Mouse (Mus musculus) left cerebral cortex, adult 2 months (tissue): ENCODE data around the gene Hspa4l. TPM values are rescaled to one million over a fixed set of nuclear protein-coding genes. Genes with fewer than 3 reads are reported as not detected.
"Not testable (repeated sequence)": the region's sequence is repeated elsewhere in the genome, so short reads cannot be mapped to it uniquely, and the experiment has no call there.

Experiments used
- DNase-seq, 2 experiments: peaks; one replicate each; pipeline ENCODE4 v3.0.0; 2021 to 2022; ENCODE audit warnings: low spot score in 2 of 2, mixed read lengths in 1 of 2; ENCODE audit errors: extremely low spot score in 1 of 2
- H3K27ac ChIP-seq: fragments of 200-600 bp; 2 replicates; pipeline ENCODE4 v1.8.1; 2022
- H3K4me3 ChIP-seq: fragments of 200-600 bp; 2 replicates; pipeline ENCODE4 v1.8.1; 2022
- CTCF ChIP-seq: fragments of 200-600 bp; IDR thresholded peaks from 2 replicates; pipeline ENCODE4 v1.8.1; 2022; ENCODE audit warnings: antibody characterized with exemption, mild to moderate bottlenecking, moderate library complexity
- intact Hi-C: fragments of 180-260 bp; cut with DNase I; formaldehyde crosslinking; loops from one replicate; pipeline ENCODE4 v1.15.1; 2025
- total RNA-seq, 2 experiments: library from RNA; stranded (reverse); gene quantifications; 2 replicates each; pipeline ENCODE4 v1.2.3; 2021

Hspa4l gene
- total RNA-seq, 2 experiments from 2014 or later: 167 to 172 TPM

- Histone ChIP-seq H3K27ac (no peak overlapping the region), H3K4me3 (no peak overlapping the region)
- no peak for DNase-seq
- intact Hi-C loops: no loop called here
- no peak for TF ChIP-seq CTCF
These were observed 16.5 kb downstream of the Hspa4l start for GRCm38 (mm10) chr3:40760746-40761145.

- no peak overlapping the region for H3K27ac ChIP-seq
- no peak overlapping the region for H3K4me3 ChIP-seq
- no peak for TF ChIP-seq CTCF
- DNase-seq: no peak
- intact Hi-C loops: no loop called here
These were observed 17.0 kb downstream of the Hspa4l start for GRCm38 (mm10) chr3:40761312-40761711.

GRCm38 (mm10) chr3:40793783-40794182 lies 49.5 kb downstream of the Hspa4l start:
- DNase-seq: no peak
- intact Hi-C loops: loop anchor here (5.0 kb wide), 1 partner anchor 36 kb away; no protein-coding TSS in a partner anchor
- TF ChIP-seq CTCF: peak; percentile 3; the same call in 1 of the 2 replicates
- H3K27ac ChIP-seq: no peak overlapping the region
- no peak overlapping the region for H3K4me3 ChIP-seq

- no peak overlapping the region for H3K4me3 ChIP-seq
- no peak for DNase-seq
- intact Hi-C loops: loop anchor here (5.0 kb wide), 1 partner anchor 276 kb away; no protein-coding TSS in a partner anchor
- TF ChIP-seq CTCF: no peak
- no peak overlapping the region for H3K27ac ChIP-seq
These were observed 53.8 kb downstream of the Hspa4l start for GRCm38 (mm10) chr3:40798054-40798453.

- Histone ChIP-seq H3K4me3 (no peak overlapping the region), H3K27ac (no peak overlapping the region)
- no peak for DNase-seq
- intact Hi-C loops: loop anchor here (5.0 kb wide), 1 partner anchor 276 kb away; no protein-coding TSS in a partner anchor
- TF ChIP-seq CTCF: peak; percentile 44
These were observed 54.2 kb downstream of the Hspa4l start for GRCm38 (mm10) chr3:40798500-40798899.

- intact Hi-C loops: loop anchor here (5.0 kb wide), 1 partner anchor 277 kb away; no protein-coding TSS in a partner anchor
- peak; percentile 95 to 96 for DNase-seq
- peak within 1 kb of the TSS; percentile 93 for H3K4me3 ChIP-seq
- TF ChIP-seq CTCF: no peak; the same call in 1 of the 2 replicates
- H3K27ac ChIP-seq: peak within 1 kb of the TSS; percentile 72
These were observed 55.5 kb downstream of the Hspa4l start, which contains the start of gene Plk4 for GRCm38 (mm10) chr3:40799530-40800372. Gene Plk4 (plus strand): TSS chr3:40800019.

- Histone ChIP-seq H3K27ac (no peak overlapping the region), H3K4me3 (peak overlapping the region; percentile 93)
- no peak for DNase-seq
- no peak for TF ChIP-seq CTCF
- intact Hi-C loops: no loop called here
These were observed 56.1 kb downstream of the Hspa4l start for GRCm38 (mm10) chr3:40800373-40800823.

GRCm38 (mm10) chr3:40806871-40807270 lies 62.6 kb downstream of the Hspa4l start:
- TF ChIP-seq CTCF: no peak
- Histone ChIP-seq H3K27ac (no peak overlapping the region), H3K4me3 (no peak overlapping the region)
- intact Hi-C loops: no loop called here
- DNase-seq: no peak

- Histone ChIP-seq H3K27ac (no peak overlapping the region), H3K4me3 (no peak overlapping the region)
- intact Hi-C loops: no loop called here
- TF ChIP-seq CTCF: no peak
- no peak for DNase-seq
These were observed 64.4 kb downstream of the Hspa4l start for GRCm38 (mm10) chr3:40808686-40809085.

- DNase-seq: no peak
- TF ChIP-seq CTCF: no peak
- intact Hi-C loops: no loop called here
- Histone ChIP-seq H3K27ac (no peak overlapping the region), H3K4me3 (no peak overlapping the region)
These were observed 65.6 kb downstream of the Hspa4l start for GRCm38 (mm10) chr3:40809894-40810293.

- DNase-seq: no peak
- intact Hi-C loops: no loop called here
- Histone ChIP-seq H3K4me3 (no peak overlapping the region), H3K27ac (no peak overlapping the region)
- TF ChIP-seq CTCF: no peak
These were observed 69.0 kb downstream of the Hspa4l start for GRCm38 (mm10) chr3:40813275-40813674.

GRCm38 (mm10) chr3:40845521-40845920 lies 101.2 kb downstream of the Hspa4l start:
- intact Hi-C loops: loop anchor here (5.0 kb wide), 1 partner anchor 237 kb away; the partner anchor contains the start of gene Pgrmc2
- H3K27ac ChIP-seq, DNase-seq: not testable (repeated sequence)
- peak overlapping the region; percentile 65 for H3K4me3 ChIP-seq

Other genes with a start within 250 kb of the Hspa4l start
- 1 to 10 TPM; 6.7 to 8.4 TPM for gene Intu, start 213.2 kb upstream of the Hspa4l start, total RNA-seq
- not detected for gene Slc25a31, start 35.6 kb upstream of the Hspa4l start, total RNA-seq
- gene Plk4, start 55.5 kb downstream of the Hspa4l start, total RNA-seq: 1 to 10 TPM; 3.5 to 4.2 TPM
- gene Mfsd8, start 102.4 kb downstream of the Hspa4l start, total RNA-seq: 10 to 100 TPM; 16.7 to 18.1 TPM
- 10 to 100 TPM; 12.9 to 14.0 TPM for gene Abhd18, start 102.5 kb downstream of the Hspa4l start, total RNA-seq
- gene 1700034I23Rik, start 158.0 kb downstream of the Hspa4l start, total RNA-seq: not detected
- 10 to 100 TPM; 20.4 to 22.4 TPM for gene Larp1b, start 205.3 kb downstream of the Hspa4l start, total RNA-seq